Mouse (Mus musculus) A20 (cell line): Measurements from ENCODE around the gene Gse1.

Experiments used
- DNase-seq: peaks from one replicate; pipeline ENCODE4 v3.0.0-alpha.2; 2011; ENCODE audit warnings: low read depth, low spot score

Gene Gse1

DNA sequence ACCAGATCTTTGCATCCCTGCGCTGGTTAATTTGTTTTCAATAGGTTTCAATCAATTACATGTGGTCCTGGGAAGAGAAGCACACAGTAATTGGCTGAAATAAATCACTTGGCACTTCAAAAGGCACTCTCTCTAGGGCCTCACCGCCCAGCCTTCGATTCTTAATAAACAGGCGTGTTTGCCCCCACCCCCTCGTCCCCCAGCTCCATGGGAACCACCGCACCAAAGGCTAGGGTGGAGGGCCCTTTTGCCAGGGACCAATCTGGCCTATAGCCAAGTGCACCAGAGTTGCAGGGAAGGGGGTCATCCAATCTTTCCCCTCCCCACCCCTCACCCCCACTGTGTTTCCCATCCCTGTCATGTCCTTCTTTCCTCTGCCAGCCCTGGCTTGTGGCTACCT lies 219.9 kb downstream of the Gse1 start:
- no peak for DNase-seq

DNA sequence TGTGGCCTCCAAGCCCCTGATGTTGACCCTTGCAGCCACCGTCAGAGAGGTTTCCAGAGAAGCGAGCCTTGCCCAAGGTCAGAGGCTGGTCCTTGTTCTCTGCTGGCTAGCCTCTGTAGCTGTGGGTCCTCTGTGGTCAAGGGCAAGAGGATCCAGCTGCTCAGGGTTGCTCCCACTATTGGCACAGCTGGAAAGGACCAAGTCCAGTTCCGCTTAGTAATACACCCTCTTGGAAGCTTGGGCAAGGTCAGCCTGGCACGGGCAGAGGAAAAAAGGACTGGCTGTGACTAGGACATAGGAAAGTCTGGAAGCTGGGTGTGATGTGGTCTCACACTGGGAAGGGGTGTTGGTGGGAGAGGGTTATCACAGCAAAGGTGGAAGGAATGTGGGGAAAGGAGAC lies 220.9 kb downstream of the Gse1 start:
- DNase-seq = no peak

DNA sequence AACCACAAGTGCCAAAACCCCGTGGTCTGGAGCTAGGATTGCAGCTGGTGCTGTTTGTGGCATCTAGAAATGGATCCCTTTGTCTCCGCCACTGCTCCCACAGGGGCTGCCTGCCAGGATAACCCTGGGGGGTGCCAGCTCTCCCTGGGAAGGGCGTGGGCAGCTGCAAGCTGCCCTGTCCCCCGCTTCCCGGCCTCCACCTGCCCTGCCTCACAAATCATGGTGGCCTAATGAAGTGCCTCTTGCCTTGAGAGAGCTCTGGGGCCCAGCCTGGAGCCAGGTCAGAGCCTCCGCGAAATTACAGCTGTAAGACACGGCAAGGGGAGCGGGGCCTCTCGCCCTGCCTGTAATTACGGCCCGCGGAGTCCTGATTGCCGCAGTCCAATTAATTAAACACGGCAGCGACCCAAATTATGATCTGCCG lies 221.4 kb downstream of the Gse1 start:
- no peak for DNase-seq

DNA sequence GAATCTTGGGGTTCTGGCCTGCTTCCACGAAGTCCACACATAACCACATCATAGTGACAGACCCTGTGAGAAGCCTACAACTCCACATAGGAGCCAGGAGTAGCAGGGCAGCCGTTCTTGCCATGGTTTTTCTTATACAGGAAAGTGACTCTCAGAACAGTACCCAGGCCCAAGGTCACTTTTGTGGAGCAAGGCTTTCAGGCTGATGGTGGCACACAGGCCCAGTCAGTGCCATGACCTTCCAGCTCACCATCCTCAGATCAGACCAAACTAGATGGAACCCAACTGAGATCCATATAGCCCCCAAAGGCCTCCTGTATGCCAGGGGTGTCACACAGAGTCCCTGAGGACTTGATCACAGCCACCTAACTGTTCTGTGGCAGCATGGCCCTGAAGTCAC lies 223.9 kb downstream of the Gse1 start:
- DNase-seq = no peak

DNA sequence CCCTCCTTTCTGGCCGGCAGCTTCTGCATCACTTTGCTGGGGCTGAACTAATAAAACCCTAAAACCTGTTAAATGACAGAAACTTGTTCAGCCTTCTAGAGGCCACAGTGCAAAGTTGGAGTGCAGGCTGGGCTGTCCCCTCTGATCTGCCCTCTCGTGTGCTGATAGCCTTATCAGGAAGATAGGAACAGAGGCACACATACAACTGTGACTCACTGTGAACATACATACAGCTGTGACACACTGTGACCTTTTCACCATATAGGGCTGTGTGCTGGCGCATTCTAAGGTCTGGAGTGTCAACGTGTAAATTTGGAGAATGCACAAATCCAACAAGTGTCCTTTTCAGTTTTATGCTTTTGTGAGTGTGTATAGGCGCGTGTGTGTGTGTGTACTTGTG lies 226.1 kb downstream of the Gse1 start:
- no peak for DNase-seq

DNA sequence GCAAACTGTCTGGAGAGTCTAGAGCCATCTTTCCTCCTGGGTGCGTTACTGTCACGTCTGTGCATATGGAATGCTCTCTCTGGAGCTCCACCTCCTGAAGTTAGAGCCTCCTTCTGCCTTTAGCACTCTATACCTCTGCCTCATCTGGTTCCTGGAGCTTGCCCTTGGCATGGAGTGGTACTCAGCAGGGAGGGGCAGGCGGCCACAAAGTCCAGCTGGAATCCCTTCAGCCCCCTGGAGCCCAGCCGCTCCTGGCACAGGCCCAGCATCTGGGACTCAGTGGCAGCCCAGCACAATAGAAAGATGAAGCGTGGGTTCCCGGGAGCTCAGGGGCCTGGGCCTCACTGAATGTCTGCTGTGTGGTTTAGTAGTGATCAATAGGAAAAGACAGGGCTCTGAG lies 232.1 kb downstream of the Gse1 start:
- no peak for DNase-seq

DNA sequence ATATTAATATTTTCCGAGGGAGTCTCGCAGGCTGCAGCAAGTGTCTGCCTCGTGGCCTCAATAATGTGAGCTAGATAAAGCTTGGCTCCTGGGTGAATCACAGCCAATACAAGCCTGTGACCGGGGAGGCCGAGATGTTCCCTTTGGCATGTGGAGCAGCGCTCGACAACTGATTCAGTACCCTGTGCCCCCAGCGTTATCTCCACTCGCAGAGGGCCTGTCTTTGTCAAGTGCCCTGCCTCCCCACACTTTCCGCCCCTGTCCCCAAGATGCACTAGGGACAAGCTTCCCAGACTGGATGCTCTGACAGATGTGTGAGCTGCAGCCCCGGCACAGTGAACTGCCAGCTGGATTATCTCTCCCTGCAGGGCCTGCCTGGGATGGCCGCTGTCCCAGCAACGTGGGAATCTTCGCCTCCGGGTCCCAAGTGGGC lies 233.9 kb downstream of the Gse1 start:
- no peak for DNase-seq

DNA sequence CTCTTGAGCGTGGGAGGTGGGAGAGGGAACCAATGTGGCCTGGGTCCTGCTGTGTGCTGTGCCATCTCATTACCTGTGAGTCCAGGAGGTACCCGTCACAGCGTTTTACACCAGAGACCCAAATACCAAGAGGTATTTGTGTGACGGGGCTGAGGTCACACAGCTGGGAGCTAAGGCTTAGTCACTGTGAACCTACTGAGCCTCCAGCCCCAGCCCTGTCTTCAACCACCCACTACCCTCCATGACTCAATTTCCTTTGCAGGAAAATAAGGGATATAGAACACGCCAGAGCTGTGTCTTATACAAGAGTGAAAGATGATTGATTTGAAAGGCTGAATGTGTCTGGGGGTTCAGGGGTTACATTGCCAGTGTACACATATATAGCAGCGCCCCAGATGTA lies 234.4 kb downstream of the Gse1 start:
- DNase-seq = no peak

DNA sequence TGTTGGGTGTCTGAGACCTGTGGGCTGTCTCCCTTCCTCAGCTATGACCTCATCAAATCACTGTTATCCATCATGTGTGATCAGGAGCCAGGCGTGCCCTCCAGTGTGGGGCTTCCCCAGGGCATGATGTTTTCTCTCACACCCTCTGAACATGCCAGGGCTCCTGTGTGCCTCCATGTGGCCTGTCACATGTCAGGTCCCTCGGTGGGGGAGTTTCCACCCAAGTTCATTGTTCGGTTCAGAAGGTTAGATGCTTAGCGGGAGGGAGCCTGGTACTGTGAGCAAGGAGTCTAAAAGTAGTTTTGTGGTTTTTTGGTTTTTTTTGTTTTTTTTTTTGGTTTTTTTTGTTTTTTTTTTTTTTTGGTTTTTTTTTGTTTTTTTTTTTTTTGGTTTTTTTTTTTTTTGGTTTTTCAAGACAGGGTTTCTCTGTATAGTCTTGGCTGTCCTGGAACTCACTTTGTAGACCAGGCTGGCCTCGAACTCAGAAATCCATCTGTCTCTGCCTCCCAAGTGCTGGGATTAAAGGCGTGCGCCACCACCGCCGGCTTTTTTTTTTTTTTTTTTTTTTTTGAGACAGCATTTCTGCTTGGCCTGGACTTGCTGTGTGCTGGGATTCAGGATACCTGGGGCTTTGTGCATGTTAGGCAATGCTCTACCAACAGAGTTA lies 235.8 kb downstream of the Gse1 start:
- DNase-seq = peak; percentile 31

DNA sequence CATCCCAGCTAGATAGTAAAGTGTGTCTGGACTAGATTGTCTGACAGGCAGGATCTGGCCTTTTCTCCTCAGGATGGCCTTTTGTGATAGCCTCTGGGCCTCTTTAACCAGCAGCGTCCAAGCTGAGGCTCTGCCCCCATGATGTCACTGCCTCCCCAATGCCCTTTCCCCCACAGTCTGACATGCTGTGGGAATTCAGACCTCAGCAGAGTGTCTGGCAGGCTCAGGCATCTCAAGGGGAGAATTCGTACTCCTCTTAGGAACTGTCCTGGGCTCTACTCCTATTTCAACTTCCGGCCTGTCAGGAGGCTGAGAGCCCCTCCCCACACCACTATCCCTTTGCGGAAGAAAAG lies 236.3 kb downstream of the Gse1 start:
- no peak for DNase-seq

DNA sequence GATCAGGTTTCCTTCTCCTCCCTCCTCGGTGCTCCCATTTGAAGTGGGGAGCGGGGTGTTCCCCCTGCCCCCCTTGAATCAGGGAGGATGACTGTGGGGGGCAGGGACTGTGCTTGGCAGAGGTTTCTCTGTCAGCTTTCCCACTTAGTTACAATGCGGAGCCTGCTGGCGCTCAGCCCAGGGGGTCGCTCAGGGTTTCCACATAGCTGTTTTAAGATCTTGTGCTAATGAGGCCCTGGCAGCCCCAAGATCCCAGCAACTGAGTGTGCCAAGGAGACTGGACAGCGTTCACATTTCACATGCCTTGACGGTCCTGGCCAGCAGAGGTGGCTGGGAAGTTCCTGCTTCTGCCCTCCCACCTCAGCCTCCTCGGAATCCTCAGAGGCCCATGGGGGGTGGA lies 237.5 kb downstream of the Gse1 start:
- no peak for DNase-seq

DNA sequence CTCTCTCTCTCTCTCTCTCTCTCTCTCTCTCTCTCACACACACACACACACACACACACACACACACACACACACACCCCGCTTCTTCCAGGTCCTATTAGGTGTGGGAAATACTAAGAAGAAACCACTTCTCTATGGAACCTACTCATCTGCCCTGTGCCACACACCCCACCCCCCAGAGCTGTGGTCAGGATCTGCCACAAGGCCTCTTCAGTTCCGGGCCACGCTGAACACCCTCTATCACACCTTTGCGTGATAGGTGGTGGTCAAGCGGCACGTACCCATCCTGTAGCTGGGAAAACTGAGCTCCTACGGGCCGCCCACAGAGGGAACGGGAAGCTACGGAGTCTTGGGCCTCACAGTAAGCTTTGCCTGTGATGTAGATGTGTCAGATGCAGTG lies 238.0 kb downstream of the Gse1 start:
- no peak for DNase-seq

DNA sequence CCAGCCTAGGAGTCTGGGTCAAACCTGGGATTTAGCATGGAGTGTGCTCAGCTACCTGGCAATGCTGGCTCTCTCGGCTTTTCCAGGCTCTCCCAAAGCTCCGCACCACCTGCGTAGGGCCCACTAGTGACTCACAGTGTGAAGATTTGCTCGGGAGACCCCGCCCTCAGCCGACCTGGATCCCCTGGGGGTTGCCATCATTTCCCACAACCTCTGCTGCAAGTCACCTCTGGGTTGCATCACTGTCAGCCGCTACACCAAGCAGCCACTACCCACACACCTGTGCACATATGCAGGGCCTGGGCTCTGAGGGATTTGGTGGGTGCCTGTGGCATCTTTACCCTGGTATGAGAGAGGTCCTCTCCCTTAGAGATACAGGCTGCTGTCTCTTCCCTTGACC lies 239.3 kb downstream of the Gse1 start:
- no peak for DNase-seq

DNA sequence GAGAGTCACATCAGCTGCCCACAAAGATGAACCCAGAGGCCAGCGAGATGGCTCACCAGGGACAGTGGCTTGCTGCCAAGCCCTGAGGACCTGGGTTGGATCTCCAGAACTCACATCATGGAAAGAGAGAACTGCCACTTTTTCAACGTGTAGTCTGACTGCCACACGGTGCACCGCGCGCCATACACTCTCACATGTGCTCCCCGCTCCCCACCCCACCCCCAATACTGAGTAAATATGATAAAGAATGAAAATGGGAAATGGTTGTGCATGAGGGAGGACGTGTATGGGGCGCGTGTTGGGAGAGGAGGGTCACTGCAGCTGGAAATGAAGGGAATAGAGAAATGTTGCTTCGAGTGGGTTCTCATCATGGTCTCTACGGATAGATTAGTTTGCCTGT lies 241.9 kb downstream of the Gse1 start:
- no peak for DNase-seq

DNA sequence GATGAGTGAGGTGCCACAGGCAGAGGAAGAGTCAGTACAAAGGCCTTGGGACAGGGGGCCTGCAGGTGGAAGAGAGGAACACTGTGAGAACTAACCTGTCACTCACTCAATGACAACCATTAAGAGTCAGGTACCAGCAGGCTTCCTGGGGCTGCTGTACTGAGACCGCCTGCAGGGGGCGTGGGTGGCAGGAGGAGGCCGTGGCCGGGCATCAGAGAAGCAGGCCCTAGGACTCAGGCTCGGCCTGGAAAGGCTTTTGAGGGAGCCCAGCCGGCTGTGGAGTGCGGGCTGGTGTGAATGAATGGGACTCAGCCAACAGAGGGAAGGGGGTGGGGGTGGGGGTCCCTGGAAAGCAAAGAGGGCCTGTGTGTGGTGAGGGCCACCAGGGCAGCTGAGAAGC lies 242.9 kb downstream of the Gse1 start:
- peak; percentile 67 for DNase-seq

DNA sequence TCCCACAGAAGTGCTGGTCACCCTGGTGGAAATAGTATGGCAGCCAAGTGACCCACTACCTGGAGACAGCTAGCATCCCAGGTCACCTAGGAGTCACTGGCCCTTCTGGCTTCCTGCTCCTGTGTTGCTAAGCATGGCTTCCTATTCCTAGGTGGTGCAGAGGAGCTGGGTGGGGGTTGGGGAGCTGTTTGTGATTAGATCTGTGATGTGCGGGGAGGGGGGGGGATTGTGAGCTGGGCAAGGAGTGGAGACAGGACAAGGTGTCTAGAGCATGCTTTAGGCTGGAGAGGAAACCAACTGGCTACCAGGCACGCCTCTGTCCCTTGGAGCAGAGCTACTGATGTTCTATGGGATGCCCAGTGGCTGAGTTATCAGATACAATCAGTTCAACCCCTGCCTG lies 243.5 kb downstream of the Gse1 start:
- no peak for DNase-seq

DNA sequence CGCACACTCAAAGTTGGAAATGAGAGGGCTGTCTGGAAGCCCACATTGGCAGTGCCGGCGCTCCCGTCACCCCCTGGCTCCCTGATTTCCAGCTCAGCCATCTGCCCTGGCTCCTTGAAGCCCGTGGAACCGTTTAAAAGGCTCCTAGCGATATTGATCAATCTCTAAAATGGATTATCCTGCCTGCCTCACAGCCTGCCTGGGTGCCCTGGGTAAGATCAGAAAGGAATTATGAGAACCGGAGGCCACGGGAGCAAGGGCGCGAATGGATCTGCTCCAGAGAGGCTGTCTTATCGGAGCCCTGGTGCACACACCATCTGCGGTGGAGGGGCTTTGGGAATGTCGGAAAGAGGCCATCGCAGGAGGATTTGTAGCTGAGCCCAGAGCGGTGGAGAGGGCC lies 244.0 kb downstream of the Gse1 start:
- DNase-seq = no peak

DNA sequence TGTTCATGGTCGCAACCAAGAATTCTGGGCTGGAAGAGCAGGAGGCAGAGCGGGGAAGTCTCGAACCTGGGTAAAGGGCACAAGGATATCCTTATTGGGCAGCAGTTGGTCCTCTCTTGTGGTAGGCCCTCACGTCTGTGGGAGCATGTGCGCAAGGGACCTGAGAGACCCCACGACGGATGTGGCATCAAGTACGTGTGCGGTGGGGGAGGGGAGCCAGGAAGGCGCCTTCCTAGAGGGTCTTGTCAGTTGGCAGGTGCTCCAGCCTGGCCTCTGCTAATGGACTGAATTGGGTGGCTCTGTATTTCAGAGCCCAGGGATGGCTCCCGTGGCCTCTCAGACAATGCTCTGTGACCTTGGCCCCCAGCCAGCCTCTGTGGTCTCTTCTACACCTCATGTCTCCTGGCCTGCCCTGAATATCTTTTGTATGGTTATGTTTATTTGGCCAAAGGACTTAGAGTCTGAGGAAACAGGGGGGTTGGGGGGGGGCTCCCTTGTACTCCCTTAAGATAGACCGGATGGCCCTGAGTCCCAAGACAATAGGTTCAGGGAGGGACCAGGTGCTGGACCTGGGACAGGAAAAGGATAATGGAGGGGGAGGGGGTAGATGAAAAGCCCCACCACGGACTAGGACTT lies 245.6 kb downstream of the Gse1 start:
- DNase-seq = no peak

DNA sequence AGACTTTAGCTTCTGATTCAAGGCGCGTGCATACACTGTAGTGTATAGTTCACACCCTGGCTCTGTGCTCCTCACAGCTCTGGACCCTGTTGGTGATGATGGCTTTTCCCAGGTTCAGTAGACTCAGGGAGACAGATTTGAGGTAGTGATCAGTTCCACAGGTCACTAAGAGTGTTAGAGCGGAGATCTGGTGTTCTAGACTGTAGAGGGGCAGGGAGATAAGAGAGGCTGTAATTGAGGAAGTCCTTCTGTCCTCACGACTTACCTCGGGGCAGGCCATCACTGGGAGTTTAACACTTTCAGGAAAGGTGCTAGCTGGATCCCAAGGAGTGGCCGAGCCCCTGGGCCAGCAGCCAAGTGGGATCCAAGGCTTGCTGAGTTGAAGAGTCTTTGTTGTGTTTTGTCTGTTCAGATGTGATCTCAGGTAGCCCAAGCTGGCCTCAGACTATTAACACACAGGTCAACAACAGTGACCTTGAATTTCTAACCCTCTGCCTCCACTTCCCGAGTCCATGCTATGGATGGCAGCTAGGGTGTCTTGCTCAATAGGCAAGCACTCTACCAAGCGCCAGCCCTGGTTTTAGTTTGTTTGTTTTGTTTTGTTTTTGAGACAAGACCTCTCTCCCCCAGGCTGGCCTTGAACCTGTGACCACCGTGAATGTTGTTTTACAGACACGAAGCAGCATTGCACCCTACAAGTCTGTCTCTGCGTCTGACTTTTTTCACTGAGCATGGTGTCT lies 246.4 kb downstream of the Gse1 start:
- no peak for DNase-seq

DNA sequence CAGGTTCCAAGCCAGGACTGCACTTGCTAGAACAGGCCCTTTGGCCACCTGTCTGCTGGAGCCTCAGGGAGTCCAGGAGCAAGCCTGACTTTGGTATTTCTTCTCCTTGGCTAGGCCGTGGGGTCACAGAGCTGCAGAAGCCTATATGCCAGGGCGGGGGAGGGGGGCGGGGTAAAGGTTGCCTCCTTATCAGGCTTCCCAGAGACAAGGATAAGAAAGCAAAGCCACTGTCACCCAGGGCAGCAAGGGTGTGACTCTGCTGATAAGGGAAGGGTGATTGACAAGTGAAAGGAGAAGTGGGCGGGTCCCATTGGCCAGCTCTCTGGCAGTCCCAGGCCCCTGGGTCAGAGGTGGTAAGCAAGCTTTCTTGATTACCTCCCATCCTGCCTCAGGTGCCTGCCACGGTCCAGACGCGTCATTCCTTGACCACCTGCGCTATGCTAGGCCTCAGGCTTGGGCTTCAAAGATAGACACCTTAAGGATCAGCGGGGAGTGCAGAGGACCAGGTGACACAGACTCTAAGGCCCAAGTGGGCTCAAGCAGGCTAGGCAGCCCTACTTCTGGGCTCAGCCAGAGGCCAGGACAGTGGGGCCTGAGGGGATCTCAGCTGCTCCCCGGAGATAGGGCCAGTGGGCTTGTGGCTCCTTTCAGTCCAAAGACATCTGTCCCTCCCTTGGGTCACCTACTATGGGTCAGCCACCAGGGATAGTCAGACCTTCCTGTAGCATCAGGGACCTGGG lies 247.4 kb downstream of the Gse1 start:
- DNase-seq = peak; percentile 65

DNA sequence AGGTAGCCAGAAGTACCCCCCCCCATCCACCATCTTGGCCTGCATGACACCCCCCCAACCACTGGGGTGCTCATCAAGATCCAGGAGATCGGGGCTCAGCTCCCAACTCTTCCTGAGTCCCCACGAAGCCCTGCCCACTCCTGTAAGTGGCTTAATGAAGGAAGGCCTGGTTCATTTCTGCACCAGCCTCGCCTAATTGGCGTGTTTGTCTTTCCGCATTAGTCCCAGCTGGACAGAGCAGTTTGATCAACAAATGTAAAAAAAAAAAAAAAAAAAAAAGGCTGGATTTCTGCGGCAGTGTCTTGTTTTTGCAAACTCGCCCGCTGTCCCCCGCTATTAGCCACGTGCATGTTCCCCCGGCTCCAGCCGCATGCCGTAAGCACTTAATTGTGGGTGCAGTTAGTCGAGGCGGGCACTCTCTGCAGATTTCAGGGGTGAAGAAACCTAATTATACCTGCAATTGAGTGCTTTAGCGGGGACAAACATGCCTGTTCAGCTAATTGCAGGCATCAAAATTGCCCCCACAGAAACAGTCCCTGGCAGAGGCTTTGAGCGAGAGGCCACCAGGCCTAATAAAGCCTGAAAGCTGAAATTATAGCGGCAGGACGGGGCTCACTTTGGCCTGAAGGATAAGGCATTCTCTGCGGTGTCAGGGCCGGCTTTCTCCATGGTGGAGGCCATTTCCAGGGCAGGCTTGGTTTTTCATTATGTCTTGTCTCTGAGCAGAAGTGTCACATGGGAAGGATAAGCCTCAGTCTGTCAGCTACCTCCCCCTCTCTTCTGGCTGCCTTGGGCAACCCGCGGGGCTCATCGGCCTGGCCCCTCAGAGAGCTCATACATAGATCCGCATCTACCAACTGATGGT lies 248.7 kb downstream of the Gse1 start:
- DNase-seq = no peak

DNA sequence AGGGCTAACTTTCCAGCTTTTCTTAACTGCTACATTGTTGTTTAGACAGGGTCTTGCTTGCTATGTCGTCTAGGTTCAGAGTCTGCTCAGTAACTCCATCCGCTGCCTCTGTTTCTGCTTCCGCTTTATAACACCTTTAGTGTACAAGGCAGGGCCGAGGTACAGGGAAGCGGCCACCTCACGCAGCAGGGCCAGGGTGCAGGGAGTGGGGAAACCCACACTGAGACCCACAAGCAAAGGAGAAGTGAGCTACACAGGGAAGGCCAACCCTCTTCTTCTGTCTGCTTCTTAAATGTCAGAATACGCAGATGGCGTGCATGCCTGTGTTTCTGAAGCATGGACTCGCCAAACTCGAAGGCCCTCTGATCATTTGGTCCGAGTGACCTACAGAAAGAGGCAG lies 250.5 kb downstream of the Gse1 start:
- no peak for DNase-seq
